Mouse (Mus musculus): Measurements from ENCODE around the gene Glcci1.

Glcci1 gene

GRCm38 (mm10) chr6:8509551-8509950 is at the start of gene Glcci1:
TSS of gene Glcci1 (plus strand) at chr6:8509600.
- DNase-seq (ENCODE audit: low spot score) = no peak

- DNase-seq (ENCODE audit: low spot score) = no peak
Observed at GRCm38 (mm10) chr6:8462447-8462846, 47.0 kb upstream of the Glcci1 start.

DNA sequence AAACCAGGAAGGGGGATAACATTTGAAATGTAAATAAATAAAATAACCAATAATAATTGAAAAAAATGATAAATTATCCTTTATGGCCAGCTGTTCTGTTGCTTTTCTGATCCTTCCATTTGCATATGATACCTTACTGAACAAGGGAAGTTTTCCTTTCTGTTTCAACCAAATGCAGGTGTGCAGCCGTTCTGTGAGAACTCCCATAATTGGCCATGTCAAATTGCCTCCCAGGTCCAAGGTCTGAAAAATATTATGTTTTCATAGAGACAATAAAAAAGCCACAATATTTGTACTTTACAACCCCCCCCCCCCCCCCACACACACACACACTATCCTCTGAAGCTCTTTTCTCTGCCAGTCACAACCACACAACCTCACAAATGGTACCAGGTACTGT is 44.0 kb upstream of the Glcci1 start:
- DNase-seq (ENCODE audit: low spot score) = no peak

- DNase-seq (ENCODE audit: low spot score) = no peak
Observed at GRCm38 (mm10) chr6:8465985-8466384, 43.4 kb upstream of the Glcci1 start.

DNA sequence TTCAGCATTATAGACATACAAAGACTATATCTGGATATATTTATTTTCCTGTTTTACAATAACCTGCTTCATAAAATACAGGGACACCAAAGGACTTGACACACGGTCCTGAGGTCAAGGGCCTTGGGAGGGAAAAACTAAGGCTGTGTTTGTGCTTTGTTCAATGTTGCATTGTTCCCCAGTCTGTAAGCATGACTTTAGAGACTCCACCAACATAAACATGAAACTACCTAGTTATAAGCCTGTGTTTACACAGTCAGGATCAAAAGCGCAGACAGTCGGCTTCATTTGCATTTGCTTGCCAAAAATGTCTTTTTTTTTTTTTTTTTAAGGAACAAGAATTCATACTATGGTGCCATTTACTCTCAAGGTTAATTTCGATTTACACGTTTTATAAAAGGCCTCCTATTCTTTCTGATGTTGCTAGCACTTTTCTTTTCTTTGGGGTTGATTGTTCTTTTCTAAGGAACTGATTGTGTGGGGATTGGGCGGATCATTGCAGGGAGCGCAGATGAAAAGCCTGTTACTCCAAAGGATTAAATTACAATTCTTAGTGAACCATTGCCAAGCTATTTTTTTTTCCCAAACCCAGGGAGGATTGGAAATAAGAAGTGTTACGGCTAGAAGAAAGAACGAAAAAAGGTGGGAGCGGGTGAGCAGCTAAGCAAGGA is 41.6 kb upstream of the Glcci1 start:
- no peak for DNase-seq (ENCODE audit: low spot score)

DNA sequence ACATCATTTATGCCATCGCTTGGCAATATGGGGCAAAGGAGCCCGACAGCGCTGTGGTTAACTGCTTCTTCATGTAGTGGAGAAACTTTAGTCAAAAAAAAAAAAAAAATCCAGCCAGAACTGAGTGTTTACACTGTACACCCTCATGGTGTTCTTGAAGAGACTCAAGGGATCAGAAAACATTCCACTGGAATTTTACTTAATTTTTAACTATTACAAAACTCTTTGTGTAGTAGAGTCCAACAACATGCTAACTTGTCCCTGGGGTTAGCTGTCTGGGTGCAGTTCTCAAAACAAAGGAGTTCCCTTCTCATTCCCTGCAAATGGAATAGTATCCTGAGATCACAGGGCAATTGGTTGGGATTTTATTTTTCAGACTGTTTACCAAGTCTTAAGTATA is 39.5 kb upstream of the Glcci1 start:
- DNase-seq (ENCODE audit: low spot score) = no peak

GRCm38 (mm10) chr6:8472125-8472524 is 37.3 kb upstream of the Glcci1 start:
- DNase-seq (ENCODE audit: low spot score) = no peak

- no peak for DNase-seq (ENCODE audit: low spot score)
Observed at GRCm38 (mm10) chr6:8472915-8473314, 36.5 kb upstream of the Glcci1 start.

DNA sequence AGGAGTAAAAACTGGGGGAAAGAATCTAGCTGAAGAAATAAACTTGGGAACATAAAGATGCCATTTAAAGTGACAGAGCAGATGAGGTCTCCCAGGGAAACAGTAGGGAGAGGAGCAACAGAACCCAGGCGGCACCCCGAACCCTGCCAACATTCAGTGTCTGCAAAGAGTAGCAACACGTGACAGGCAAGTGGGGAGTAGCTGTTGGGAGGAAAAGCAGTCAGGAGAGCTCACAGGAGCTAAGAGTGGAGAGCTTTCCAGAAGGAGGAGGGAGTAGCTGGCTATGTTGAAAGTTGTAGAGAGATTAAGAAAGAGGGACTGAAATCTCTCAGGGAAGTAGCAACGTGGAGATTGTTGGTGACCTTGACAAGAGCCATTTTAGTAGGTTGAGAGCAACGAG is 35.9 kb upstream of the Glcci1 start:
- DNase-seq (ENCODE audit: low spot score) = no peak

- DNase-seq (ENCODE audit: low spot score) = no peak
Observed at GRCm38 (mm10) chr6:8474316-8474715, 35.1 kb upstream of the Glcci1 start.

- DNase-seq (ENCODE audit: low spot score) = no peak
Observed at GRCm38 (mm10) chr6:8474820-8475219, 34.6 kb upstream of the Glcci1 start.

DNA sequence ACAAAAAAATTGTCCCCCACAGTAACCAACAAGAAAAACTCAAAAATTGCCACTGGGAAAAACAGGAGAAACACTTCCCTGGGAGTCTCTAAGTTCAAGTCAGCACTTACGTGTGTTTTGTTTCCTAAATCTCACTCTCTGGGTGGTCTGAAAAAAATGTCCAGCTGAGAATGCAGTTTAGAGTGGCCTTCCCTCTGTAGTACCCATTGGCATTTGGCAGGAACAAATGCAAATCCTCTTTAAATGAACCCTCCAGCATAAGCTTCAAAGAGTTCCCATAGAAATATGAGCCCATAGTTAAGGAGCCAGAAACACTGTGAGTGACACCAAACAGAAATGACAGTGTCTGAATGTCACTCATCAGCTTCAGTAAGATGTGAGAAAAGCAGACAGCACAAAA is 30.2 kb upstream of the Glcci1 start:
- DNase-seq (ENCODE audit: low spot score) = no peak

DNA sequence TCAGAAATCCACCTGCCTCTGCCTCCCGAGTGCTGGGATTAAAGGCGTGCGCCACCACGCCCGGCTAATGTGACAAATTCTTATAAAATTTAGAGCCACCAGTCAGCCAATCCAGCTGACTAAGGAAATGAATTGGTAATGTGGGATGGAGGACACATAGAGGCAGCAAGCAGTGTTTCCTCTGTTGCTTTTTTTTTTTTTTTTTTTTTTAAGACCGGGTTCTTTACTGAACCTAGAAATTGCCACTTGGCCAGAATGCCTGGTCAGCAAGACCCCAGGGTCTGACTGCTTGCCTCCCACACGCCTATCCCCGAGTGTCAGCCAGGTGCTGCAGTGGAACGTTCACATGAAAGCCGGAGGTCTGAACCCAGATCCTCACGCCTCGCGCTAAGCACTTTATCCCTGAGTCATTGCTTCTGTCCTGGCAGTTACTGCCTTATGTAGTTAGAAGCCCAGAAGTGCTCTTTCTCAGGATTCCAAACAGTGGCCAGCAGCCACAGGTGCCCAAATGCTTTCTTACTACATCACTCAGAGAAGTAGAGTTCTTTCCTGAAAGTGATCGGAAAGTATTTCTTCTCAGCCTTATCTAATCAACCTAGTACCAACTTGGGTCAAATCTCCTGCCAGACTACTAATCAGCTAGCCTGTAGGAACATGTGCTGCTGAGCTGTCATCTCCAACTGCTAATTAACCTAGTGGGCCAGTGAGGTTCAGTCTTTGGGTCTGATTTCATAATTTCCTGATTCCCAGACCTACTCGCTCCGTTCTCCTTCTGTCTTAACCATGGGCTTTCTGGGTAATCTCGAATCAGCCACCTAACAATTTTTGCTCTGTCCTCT is 24.7 kb upstream of the Glcci1 start:
- DNase-seq (ENCODE audit: low spot score) = no peak

- DNase-seq (ENCODE audit: low spot score) = no peak
Observed at GRCm38 (mm10) chr6:8485414-8486175, 23.8 kb upstream of the Glcci1 start.

DNA sequence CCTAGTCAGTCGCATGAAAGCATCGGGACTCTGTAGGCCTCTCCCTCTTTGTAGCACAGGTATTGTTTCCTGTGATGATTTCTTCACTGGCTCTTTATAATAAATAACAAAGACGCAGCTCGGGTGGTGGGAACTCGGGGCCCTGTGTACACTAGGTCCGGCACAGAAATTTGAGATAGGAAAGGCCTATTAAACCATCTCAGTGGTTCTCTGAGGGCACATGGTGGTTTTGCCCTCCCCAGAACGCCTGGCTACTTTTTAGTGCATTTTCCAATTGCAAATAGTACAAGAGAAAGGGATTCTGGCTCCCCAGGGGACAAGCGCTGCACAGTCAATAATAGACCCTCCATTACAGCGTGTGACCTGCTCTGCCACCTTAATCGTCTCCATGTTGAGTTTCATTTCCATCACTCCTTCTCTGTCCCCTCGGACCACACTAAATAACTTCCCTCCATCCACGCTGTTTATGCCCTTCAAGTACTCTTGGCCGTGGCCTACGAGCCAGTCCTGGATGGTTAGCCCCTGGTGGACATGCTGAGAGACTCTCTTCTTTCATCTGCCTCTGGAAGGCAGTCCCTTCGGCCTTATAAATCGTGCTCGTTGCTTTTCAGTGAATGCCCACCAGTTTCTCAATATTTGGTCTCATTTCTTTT is 22.9 kb upstream of the Glcci1 start:
- no peak for DNase-seq (ENCODE audit: low spot score)

GRCm38 (mm10) chr6:8487044-8487853 is 22.2 kb upstream of the Glcci1 start:
- DNase-seq (ENCODE audit: low spot score) = no peak

- no peak for DNase-seq (ENCODE audit: low spot score)
Observed at GRCm38 (mm10) chr6:8488249-8488648, 21.2 kb upstream of the Glcci1 start.

DNA sequence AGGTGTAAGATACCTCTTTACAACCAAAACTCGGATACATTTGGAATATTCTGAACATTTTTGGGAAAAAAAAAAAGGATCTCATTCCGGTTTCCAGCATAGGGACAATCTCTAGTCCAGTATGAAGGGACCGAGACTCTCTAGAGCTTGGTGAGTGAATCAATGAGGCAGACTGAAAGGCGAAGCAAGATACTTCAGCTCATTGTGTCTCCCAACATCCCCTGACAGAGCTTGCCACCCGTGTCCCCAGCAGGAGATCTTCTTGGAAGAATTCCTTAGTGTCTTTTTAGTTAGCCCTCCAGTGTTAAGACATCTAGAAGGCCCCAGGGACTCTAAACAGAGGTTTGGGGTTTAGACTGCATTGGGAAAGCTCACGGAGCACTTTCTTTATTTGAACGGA is 20.1 kb upstream of the Glcci1 start:
- no peak for DNase-seq (ENCODE audit: low spot score)

DNA sequence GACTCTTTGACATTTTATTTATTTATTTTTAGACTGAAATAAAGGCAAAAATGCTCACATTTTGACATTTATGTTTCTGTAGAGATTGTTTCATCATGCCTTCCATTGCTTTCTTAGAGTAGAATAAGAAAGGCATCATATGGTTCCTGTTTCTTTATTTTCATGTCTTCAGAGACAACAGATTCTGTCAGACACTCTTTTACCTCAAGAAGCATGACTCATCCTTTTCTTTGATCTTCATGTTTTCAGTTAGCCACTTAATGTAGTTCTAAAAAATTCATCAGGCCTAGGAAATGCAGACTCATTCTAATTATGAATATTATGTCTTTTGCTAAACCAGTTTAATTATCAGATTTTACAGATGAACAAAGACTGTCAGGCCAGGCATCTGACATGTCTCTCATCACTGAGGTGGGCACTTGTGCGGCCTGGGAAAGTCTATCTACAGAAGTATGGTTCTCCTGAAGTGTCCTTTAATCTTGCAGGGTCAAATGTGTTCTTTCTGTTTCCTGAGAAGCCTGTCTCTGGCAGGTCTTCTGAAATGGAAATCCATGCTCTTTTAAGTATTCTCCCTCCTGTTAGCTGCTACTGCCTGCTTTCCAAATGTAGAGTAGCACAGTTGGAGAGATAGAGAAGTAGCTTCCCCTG is 19.3 kb upstream of the Glcci1 start:
- DNase-seq (ENCODE audit: low spot score) = no peak

GRCm38 (mm10) chr6:8492248-8492647 is 17.2 kb upstream of the Glcci1 start:
- DNase-seq (ENCODE audit: low spot score) = no peak
